Mouse (Mus musculus) liver, adult 2 months (tissue): ENCODE measurements around the gene Gabra5.

Experiments used
- CTCF ChIP-seq: fragments of 200-500 bp; IDR thresholded peaks from 2 replicates; pipeline ENCODE4 v1.5.1; 2011; ENCODE audit warnings: low read depth, low read length, control low read depth
- POLR2A ChIP-seq: fragments of 200-500 bp; IDR thresholded peaks from 2 replicates; pipeline ENCODE4 v1.6.1; 2011; ENCODE audit warnings: low read length, control low read depth; ENCODE audit not compliant: insufficient read depth; ENCODE audit errors: extremely low read depth

DNA sequence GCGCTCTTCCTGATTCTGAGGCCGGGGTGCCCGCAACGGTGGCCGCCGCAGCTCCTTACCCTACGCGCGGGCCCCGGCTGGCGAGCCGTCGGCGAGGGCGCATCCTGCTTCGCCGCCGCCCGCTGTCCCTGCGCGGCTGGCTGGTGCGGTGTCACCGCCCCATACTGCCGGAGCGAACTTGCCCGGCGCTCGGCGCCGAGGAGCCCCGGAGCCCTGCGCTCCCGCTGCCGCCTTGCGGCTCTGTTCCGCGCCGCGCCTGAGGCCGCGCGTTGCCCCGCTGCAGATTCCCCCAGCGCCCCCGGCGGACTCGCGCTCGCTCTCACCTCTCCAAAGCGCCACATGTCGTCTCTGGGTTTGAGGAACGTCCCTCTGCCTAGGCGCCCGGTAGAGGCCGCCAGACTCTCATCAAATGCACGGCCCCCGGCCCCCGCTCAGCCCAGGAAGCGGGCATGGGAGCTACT lies at the start of gene Gabra5:
- no peak for TF ChIP-seq POLR2A
- TF ChIP-seq CTCF = no peak
